Mouse (Mus musculus) testis, adult 2 months (tissue): ENCODE data around the gene H3f3b.

ENCODE experiments used
- CTCF ChIP-seq: fragments of 200-500 bp; IDR thresholded peaks from 2 replicates; pipeline ENCODE4 v1.5.1; 2012; ENCODE audit warnings: low read depth, mild to moderate bottlenecking, inconsistent platforms, low read length, moderate library complexity; ENCODE audit not compliant: control insufficient read depth, insufficient read depth, insufficient replicate concordance
- POLR2A ChIP-seq: fragments of 200-500 bp; IDR thresholded peaks from 2 replicates; pipeline ENCODE4 v1.6.1; 2012; ENCODE audit warnings: low read depth, mild to moderate bottlenecking, inconsistent platforms, low read length, moderate library complexity; ENCODE audit not compliant: control insufficient read depth

GRCm38 (mm10) chr11:116025056-116025845, 2.5 kb downstream of the H3f3b start:
- TF ChIP-seq CTCF = no peak
- no peak for TF ChIP-seq POLR2A
